Mouse (Mus musculus): ENCODE data around the gene Sbf2. TPM values are rescaled to one million over a fixed set of nuclear protein-coding genes. Genes with fewer than 3 reads are reported as not detected.
A peak's percentile ranks its signal among the peaks of the same experiment; 100 is the strongest.

Sbf2 gene
- polyA plus RNA-seq, 1 experiment: 5.5 TPM

DNA sequence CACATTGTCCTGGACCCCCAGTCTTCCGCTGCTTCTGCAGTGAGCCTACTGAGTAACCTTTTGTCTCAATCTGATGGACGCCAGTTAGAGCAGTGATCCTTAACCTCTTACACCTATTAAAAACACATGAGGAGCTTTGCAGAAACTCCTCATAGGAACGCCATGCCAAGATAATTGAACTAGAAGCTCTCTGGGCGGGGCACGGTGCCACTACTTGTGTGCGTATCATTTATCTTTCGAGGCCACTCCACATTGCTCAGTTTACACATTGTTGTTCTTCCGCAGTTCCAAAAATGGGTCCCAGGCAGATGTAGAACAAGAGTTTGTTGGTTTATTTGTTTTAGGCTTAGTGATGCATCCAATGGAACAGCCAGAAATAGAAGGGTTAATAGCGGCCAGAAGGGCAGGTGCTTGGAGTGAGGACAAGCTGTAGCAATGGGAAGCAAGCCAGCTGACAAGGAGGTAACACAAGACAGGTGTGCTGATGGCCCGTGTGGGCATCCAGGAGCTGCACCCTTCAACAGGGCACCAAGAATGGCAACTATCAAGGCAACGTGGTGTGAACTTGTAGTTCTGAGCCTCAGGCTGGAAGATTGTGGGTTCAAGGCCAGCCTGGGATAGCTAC, 24.7 kb upstream of the Sbf2 start:
- TF ChIP-seq CTCF (IDR thresholded peaks at IDR 0.05; ENCODE audit: extremely low read depth, insufficient read depth, insufficient read length, insufficient replicate concordance) (no peak), POLR2A (IDR thresholded peaks at IDR 0.05; ENCODE audit: low read depth, low read length) (no peak)
- Histone ChIP-seq H3K4me3 (ENCODE audit: extremely low read depth, insufficient read depth, insufficient read length) (no peak overlapping the region), H3K36me3 (ENCODE audit: control insufficient read depth, insufficient read depth, low read length) (no peaks in the 10 kb centered on the region), H3K27me3 (ENCODE audit: control insufficient read depth, insufficient read depth, low read length) (no peaks in the 10 kb centered on the region), H3K4me1 (ENCODE audit: control insufficient read depth, insufficient read depth, insufficient read length) (no peaks in the 10 kb centered on the region), H3K27ac (ENCODE audit: insufficient read depth, low read length) (no peak overlapping the region)
- DNase-seq (ENCODE audit: low read depth in 1 of 2, low spot score in 2 of 2): no peak
- WGBS: 90% methylated on average over 11 of the region's 11 CpGs

DNA sequence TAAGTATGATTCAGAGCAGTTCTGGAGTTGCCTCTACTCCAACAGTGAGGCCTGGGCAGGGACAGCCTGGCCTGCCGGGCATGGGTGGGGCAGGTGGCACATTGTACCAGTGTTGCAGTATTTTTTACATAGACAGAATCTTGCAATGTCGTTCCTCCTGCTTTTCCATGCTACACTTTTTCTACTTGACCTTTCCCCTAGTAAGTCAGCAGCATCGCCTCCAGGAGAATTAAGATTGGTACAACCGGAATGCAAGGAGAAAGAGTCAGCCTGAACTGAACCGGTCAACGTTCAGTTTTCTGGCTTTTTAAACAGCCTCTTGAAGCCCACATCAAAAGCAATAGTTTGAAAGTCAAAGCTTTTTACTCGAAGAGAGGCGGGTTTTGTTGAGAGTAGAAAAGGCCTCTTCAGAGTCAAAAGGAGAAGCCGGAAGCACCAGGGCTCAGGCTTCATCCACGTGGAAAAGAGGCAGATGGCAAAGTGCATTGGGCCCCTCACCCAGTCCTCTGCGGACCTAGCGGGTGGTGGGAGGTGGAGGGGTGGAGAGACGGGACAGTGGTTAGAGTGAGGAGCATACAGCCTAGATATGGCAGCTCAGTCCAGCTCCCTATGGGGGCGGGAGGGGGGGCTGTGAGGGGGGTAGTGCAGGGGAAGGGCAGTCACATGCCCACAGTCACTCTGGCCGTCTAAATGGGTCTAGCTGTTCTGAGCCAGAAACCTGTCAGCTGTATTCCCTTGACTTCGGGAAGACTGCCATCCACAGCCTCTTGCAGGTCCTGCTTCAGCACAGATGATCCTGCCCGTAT, 23.8 kb upstream of the Sbf2 start:
- DNase-seq (ENCODE audit: low read depth in 1 of 2, low spot score in 2 of 2): no peak
- H3K4me1 ChIP-seq (ENCODE audit: control insufficient read depth, insufficient read depth, insufficient read length): no peaks in the 10 kb centered on the region
- 78% methylated on average over 17 of the region's 17 CpGs for WGBS
- TF ChIP-seq CTCF (IDR thresholded peaks at IDR 0.05; ENCODE audit: extremely low read depth, insufficient read depth, insufficient read length, insufficient replicate concordance) (no peak), POLR2A (IDR thresholded peaks at IDR 0.05; ENCODE audit: low read depth, low read length) (no peak)
- no peaks in the 10 kb centered on the region for H3K27me3 ChIP-seq (ENCODE audit: control insufficient read depth, insufficient read depth, low read length)
- no peak overlapping the region for H3K27ac ChIP-seq (ENCODE audit: insufficient read depth, low read length)
- H3K36me3 ChIP-seq (ENCODE audit: control insufficient read depth, insufficient read depth, low read length): no peaks in the 10 kb centered on the region
- no peak overlapping the region for H3K4me3 ChIP-seq (ENCODE audit: extremely low read depth, insufficient read depth, insufficient read length)

DNA sequence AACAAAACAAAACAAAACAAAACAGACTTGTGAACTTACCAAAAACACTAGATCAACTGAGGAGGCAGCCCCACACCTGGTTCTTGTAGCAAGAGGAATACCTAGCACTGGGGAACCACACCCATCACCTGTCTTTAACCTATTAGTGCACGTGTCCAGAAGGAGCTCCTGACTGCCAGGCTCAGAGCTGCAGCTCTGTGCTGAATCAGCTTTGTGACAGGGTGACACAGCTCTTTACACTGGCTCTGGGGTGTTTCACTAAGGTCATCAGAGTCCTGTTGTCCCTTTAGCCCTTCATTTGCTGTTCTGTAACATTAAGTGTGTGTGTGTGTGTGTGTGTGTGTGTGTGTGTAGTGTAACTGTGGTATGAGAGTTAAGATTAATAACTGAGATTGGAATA, 21.8 kb upstream of the Sbf2 start:
- Histone ChIP-seq H3K27me3 (ENCODE audit: control insufficient read depth, insufficient read depth, low read length) (no peaks in the 10 kb centered on the region), H3K4me3 (ENCODE audit: extremely low read depth, insufficient read depth, insufficient read length) (no peak overlapping the region), H3K4me1 (ENCODE audit: control insufficient read depth, insufficient read depth, insufficient read length) (no peaks in the 10 kb centered on the region), H3K36me3 (ENCODE audit: control insufficient read depth, insufficient read depth, low read length) (no peaks in the 10 kb centered on the region), H3K27ac (ENCODE audit: insufficient read depth, low read length) (no peak overlapping the region)
- no peak for DNase-seq (ENCODE audit: low read depth in 1 of 2, low spot score in 2 of 2)
- no peak for TF ChIP-seq CTCF (IDR thresholded peaks at IDR 0.05; ENCODE audit: extremely low read depth, insufficient read depth, insufficient read length, insufficient replicate concordance)
- WGBS: 80% methylated on average over 1 of the region's 1 CpGs

DNA sequence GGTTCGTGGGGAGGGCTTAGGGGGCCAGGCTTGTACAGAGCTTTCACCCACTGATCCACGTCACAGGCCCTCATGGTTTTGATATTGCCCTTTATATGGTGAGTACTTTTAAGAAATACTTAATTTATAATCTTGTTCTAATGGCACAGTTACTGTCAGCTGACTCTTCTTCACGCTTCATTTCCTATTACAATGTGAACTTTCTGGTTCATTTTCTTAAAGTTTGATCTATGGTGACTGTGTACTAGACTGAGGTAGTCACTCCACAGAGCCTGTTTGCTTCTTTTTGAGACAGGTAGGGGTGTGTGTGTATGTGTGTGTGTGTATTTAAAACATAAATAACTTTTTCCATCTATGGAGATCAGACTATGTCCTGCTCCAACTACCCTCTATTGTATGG, 21.2 kb upstream of the Sbf2 start:
- WGBS: 78% methylated on average over 3 of the region's 3 CpGs
- H3K4me3 ChIP-seq (ENCODE audit: extremely low read depth, insufficient read depth, insufficient read length): no peak overlapping the region
- no peak overlapping the region for H3K27ac ChIP-seq (ENCODE audit: insufficient read depth, low read length)
- H3K4me1 ChIP-seq (ENCODE audit: control insufficient read depth, insufficient read depth, insufficient read length): 0 out of 2 replicates have a peak, but pooled peaks cover 2% of the 10 kb centered on the region
- no peak for DNase-seq (ENCODE audit: low read depth in 1 of 2, low spot score in 2 of 2)
- TF ChIP-seq CTCF (IDR thresholded peaks at IDR 0.05; ENCODE audit: extremely low read depth, insufficient read depth, insufficient read length, insufficient replicate concordance) (no peak), POLR2A (IDR thresholded peaks at IDR 0.05; ENCODE audit: low read depth, low read length) (no peak)
- H3K27me3 ChIP-seq (ENCODE audit: control insufficient read depth, insufficient read depth, low read length): no peaks in the 10 kb centered on the region
- H3K36me3 ChIP-seq (ENCODE audit: control insufficient read depth, insufficient read depth, low read length): no peaks in the 10 kb centered on the region

DNA sequence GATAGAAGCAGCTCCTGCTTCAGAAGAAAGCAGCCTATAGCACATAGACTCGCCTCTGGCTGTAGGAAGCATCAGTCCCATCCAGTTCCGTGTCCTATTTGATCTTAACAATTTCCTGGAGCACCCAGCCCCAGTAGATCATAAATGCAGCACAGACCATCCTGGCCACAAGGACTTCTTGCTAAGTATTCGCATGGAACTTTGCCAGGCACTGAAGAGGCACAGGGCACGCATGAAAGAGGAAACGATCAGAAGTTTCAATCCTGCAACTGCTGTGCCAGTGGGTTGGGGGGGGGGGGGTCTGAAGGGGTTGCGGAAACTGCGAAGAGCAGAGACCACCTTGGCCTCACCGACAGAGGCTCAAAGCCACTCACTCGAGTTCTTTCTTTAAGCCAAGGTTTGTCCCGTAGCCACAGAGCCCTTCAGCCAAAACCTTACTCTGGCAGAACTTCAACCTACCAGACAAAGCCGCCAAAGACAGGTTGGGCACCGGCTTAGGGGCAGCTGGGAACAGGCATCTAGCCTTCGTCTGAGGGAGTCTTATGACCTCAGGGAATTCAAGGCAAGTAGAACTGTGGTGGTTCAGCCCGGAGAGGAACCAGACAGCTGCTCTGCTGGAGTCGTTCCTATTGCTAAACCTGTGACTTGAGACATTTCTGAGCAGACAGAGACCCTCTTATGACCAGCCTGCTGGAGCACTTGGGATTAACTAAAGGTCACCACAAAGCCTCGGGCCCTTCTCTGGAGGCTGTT, 16.6 kb upstream of the Sbf2 start:
- WGBS: 12% methylated on average over 16 of the region's 16 CpGs
- Histone ChIP-seq H3K27ac (ENCODE audit: insufficient read depth, low read length) (no peak overlapping the region), H3K4me3 (ENCODE audit: extremely low read depth, insufficient read depth, insufficient read length) (no peak overlapping the region), H3K27me3 (ENCODE audit: control insufficient read depth, insufficient read depth, low read length) (peaks cover 20% of the 10 kb centered on the region), H3K36me3 (ENCODE audit: control insufficient read depth, insufficient read depth, low read length) (no peaks in the 10 kb centered on the region), H3K4me1 (ENCODE audit: control insufficient read depth, insufficient read depth, insufficient read length) (peaks cover 16% of the 10 kb centered on the region)
- no peak for DNase-seq (ENCODE audit: low read depth in 1 of 2, low spot score in 2 of 2)
- TF ChIP-seq POLR2A (IDR thresholded peaks at IDR 0.05; ENCODE audit: low read depth, low read length) (no peak), CTCF (IDR thresholded peaks at IDR 0.05; ENCODE audit: extremely low read depth, insufficient read depth, insufficient read length, insufficient replicate concordance) (no peak)

DNA sequence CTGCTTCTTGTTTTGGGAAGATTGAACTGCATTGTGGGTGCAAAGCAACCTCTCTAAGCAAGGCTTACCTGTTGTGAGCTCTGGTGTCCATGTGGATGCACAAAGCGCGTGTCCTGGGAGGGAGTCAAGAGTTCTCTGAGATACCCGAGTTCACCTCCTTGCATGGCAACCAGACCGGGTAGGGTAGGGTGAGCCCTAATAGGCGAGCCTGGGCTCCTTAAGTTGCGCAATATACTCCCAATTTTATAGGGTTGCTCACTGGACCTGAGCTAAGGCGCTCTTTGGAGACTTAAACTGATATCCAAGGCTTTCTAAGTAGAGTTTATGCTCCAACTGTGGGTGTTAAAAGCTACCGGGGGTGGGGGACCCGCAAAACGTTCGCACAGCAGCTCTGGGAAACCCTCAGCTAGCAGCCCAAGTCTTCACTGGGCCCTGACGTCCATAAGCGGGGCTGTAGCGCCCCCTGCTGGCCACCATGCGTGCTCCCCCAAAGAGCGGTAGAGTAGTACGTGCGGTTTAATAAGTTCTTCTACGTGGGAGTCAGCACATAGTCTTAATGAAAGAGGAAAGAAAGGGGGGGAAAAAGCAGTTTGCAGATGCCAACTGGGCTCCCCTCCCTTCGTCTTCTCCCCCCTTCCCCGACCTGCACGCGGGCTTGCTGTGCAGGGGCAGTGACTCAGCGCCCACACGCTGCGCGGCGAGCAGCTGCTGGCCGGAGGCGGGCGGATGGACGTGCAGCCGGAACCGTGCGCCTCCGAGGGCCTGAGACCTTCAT, 15.4 kb upstream of the Sbf2 start:
- H3K36me3 ChIP-seq (ENCODE audit: control insufficient read depth, insufficient read depth, low read length): no peaks in the 10 kb centered on the region
- H3K4me1 ChIP-seq (ENCODE audit: control insufficient read depth, insufficient read depth, insufficient read length): peaks cover 19% of the 10 kb centered on the region
- peak overlapping the region; percentile 56; the same call in 1 of the 2 replicates for H3K4me3 ChIP-seq (ENCODE audit: extremely low read depth, insufficient read depth, insufficient read length)
- TF ChIP-seq CTCF (IDR thresholded peaks at IDR 0.05; ENCODE audit: extremely low read depth, insufficient read depth, insufficient read length, insufficient replicate concordance): peak; percentile 98
- TF ChIP-seq POLR2A (IDR thresholded peaks at IDR 0.05; ENCODE audit: low read depth, low read length): no peak
- peaks cover 22% of the 10 kb centered on the region for H3K27me3 ChIP-seq (ENCODE audit: control insufficient read depth, insufficient read depth, low read length)
- peak; percentile 67 to 78 for DNase-seq (ENCODE audit: low read depth in 1 of 2, low spot score in 2 of 2)
- no peak overlapping the region for H3K27ac ChIP-seq (ENCODE audit: insufficient read depth, low read length)
- WGBS: 5% methylated on average over 36 of the region's 36 CpGs

Data from spleen, adult 2 months (tissue).